Mouse (Mus musculus) forebrain, embryonic 10.5 days (tissue): ENCODE measurements at regions not wholly inside any gene's neighbourhood (a gene's known extent, or its start where the extent isn't known, plus 50 kb on each side); places are given as distances from the start of the nearest gene placed in this dataset.

Source experiments
- DNase-seq: peaks from one replicate; pipeline ENCODE4 v3.0.0-alpha.2; 2017; ENCODE audit warnings: low spot score; ENCODE audit errors: extremely low spot score
- H3K27ac ChIP-seq: fragments of 300-500 bp; sonication (generic); 2 replicates; pipeline ENCODE4 v1.5.1; 2016; ENCODE audit warnings: mild to moderate bottlenecking
- H3K27me3 ChIP-seq: fragments of 300-500 bp; sonication (generic); 2 replicates; pipeline ENCODE4 v1.6.1; 2016; ENCODE audit warnings: mild to moderate bottlenecking; ENCODE audit not compliant: poor library complexity, severe bottlenecking
- H3K36me3 ChIP-seq: fragments of 300-500 bp; sonication (generic); replicated peaks from 2 replicates; pipeline ENCODE4 v1.6.1; 2016; ENCODE audit warnings: mild to moderate bottlenecking, moderate library complexity
- H3K4me1 ChIP-seq: fragments of 300-500 bp; sonication (generic); 2 replicates; pipeline ENCODE4 v1.6.1; 2016
- H3K4me3 ChIP-seq: fragments of 300-500 bp; sonication (generic); 2 replicates; pipeline ENCODE4 v1.5.1; 2016; ENCODE audit warnings: mild to moderate bottlenecking, moderate library complexity
- H3K9me3 ChIP-seq: fragments of 300-500 bp; sonication (generic); 2 replicates; pipeline ENCODE4 v1.6.1; 2016; ENCODE audit warnings: mild to moderate bottlenecking, moderate library complexity
- WGBS: fragments of 180-500 bp; shearing (Covaris S2); methylation state at CpG from one replicate; pipeline ENCODE4 v1.1.7; 2016; 5-methylcytosine and 5-hydroxymethylcytosine counted together

DNA sequence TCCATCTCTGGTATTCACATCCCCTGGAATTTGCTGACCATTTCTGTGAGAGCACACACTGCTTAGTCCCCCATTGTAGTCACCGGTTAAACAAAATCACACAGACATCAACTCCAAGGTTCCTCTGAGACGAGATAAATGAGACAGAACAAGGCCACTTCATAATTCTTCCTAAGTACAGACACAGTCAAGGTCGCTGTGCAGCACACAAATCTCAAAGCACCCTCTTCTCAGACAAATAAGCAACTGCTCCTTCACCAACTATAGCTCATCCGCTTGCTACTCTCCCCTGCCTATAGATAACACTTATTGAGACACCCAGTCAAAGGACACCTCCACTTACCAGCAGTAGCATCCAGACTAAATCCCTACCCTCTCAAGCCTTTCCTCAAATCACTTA is 304.3 kb upstream of the Pik3r1 start:
- H3K27me3 ChIP-seq = no peaks in the 10 kb centered on the region
- H3K27ac ChIP-seq = no peak overlapping the region
- H3K9me3 ChIP-seq = no peaks in the 10 kb centered on the region
- WGBS = 94% methylated on average over 4 of the region's 4 CpGs
- no peaks in the 10 kb centered on the region for H3K36me3 ChIP-seq
- no peak for DNase-seq
- no peaks in the 10 kb centered on the region for H3K4me1 ChIP-seq
- H3K4me3 ChIP-seq = no peak overlapping the region

DNA sequence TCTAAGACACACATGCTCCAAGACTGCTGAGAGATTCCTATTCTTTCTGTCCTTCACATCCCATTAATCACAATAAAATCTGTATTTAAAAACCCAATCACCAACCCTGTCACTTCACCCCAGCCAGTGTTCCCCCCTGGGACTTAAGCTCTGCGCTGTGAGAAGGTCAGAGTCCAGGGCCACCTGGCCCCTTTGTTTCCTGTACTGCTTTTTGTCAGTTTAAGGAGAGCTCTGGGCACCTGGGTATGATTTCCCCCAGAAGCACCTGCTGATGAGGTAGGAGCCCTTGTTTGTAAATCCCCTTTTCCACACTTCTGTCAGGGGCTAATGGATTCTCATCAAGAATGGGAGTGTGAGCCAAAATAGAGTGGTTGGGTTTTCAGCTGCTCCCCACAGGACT is 319.7 kb upstream of the Pik3r1 start:
- Histone ChIP-seq H3K36me3 (no peaks in the 10 kb centered on the region), H3K9me3 (no peaks in the 10 kb centered on the region), H3K27ac (no peak overlapping the region), H3K4me3 (no peak overlapping the region), H3K27me3 (no peaks in the 10 kb centered on the region), H3K4me1 (no peaks in the 10 kb centered on the region)
- DNase-seq = no peak
- 66% methylated on average over 1 of the region's 1 CpGs for WGBS

DNA sequence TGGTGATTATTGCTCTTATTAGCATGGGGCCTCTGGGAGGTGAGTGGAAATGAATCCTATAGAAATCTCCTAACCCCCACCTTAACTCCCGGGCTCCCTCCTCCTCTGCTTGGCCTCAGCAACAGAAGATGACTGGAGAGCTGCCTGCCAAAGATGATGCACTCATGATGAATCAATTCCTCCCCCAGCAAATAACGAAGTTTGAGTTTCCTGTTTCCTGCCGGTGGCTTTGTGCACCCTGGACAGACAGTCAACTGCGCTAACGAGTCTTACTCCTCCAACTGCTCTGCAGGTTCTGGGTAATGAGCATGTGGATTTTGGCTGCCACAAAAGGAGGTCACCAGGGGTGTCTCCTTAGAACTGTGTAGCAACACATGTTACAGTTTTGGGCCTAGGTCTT is 321.5 kb upstream of the Pik3r1 start:
- WGBS = 63% methylated on average over 5 of the region's 5 CpGs

DNA sequence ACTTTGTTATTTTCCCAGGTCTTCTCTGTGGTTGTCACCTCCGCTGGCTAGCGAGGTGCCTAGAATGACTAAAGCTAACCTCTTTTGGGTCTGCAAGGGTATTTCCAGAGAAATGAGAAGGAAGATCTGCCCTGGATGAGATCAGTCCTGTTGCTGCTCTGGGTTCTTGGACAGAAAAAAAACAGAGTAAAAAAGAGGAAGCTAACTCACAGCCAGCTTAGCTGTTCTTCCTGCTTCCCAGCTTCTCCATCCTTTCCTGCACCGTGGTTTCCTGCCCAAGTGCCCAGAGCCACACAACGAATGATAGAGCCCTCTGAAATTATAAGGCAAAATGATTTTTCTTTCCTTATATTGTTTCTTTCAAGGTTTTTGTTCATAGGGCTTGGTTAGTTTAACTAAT is 326.2 kb upstream of the Pik3r1 start:
- H3K27ac ChIP-seq = no peak overlapping the region
- no peak for DNase-seq
- H3K4me3 ChIP-seq = no peak overlapping the region
- H3K36me3 ChIP-seq = no peaks in the 10 kb centered on the region
- H3K4me1 ChIP-seq = no peaks in the 10 kb centered on the region
- H3K27me3 ChIP-seq = no peaks in the 10 kb centered on the region
- no peaks in the 10 kb centered on the region for H3K9me3 ChIP-seq
- WGBS = 96% methylated on average over 4 of the region's 4 CpGs

More for the DNA sequence above, 321.5 kb upstream of the Pik3r1 start:
- no peaks in the 10 kb centered on the region for H3K4me1 ChIP-seq
- H3K36me3 ChIP-seq = no peaks in the 10 kb centered on the region
- H3K9me3 ChIP-seq = no peaks in the 10 kb centered on the region
- H3K27ac ChIP-seq = no peak overlapping the region
- no peaks in the 10 kb centered on the region for H3K27me3 ChIP-seq
- no peak overlapping the region for H3K4me3 ChIP-seq
- no peak for DNase-seq

DNA sequence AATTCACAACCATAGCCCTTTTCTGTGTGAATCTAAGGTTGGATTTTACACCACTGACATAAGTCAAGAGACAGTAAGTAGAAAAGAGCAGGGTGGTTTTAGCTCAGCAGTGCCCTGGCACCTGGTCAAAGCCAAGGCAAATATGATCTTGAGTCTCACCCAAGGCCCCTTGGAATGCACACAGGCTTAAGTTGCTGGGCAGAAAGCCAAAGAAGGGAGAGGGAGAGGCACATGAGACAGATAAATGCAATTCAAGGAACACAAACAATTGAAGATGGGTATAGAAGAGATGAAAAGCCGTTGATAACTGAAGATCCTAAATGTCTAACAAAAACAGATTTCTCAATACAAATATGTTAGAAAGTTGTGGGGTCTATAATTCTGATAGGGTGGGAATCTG is 335.1 kb upstream of the Pik3r1 start:
- Histone ChIP-seq H3K36me3 (no peaks in the 10 kb centered on the region), H3K4me3 (no peak overlapping the region), H3K27ac (no peak overlapping the region), H3K9me3 (no peaks in the 10 kb centered on the region), H3K4me1 (no peaks in the 10 kb centered on the region), H3K27me3 (no peaks in the 10 kb centered on the region)
- WGBS = 96% methylated on average over 1 of the region's 1 CpGs
- DNase-seq = no peak

DNA sequence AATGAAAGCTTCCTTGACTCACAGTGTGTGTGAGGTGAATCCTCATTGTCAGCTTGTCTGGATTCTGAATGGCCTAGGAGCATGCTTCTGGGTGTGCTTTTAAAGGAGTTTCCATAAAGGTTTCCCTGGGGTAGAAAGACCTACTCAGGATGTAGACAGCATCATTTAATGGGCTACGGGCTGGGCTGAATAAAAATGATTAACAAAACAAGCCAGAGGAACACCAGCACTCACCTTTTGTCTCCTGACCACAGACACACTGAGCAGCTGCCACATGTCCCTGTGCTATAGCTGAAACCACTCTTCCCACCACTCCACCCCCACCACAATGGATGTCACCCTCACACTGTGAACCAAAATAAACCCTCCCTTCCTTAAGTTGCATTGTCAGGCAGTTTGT is 338.2 kb upstream of the Pik3r1 start:
- Histone ChIP-seq H3K36me3 (no peaks in the 10 kb centered on the region), H3K27me3 (no peaks in the 10 kb centered on the region), H3K27ac (no peak overlapping the region), H3K4me1 (0 out of 2 replicates have a peak, but pooled peaks cover 3% of the 10 kb centered on the region), H3K9me3 (no peaks in the 10 kb centered on the region), H3K4me3 (no peak overlapping the region)
- no peak for DNase-seq
- WGBS = 77% methylated on average over 1 of the region's 1 CpGs

DNA sequence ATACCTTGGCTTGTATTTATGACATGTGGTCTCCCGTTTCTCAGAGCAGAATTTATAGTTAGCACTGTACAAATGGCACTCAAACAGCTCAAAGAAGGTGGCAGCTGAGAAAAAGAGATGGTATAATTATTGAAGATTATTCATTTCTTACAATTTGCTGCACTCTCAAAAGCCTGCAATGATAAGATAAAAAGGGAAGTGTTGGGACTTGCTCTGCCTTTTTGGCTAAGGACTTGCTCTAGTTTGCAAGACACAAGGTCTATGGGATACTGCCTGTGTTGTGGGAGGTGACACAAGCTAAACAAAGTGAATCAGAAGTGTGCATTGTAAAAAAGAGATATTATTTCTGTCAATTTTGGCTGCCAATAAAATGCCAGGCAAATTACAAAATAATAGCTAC is 340.2 kb upstream of the Pik3r1 start:
- H3K4me1 ChIP-seq = 0 out of 2 replicates have a peak, but pooled peaks cover 3% of the 10 kb centered on the region
- DNase-seq = no peak
- no peak overlapping the region for H3K4me3 ChIP-seq
- no peak overlapping the region for H3K27ac ChIP-seq
- no peaks in the 10 kb centered on the region for H3K27me3 ChIP-seq
- no peaks in the 10 kb centered on the region for H3K9me3 ChIP-seq
- 88% methylated on average over 1 of the region's 1 CpGs for WGBS
- no peaks in the 10 kb centered on the region for H3K36me3 ChIP-seq

DNA sequence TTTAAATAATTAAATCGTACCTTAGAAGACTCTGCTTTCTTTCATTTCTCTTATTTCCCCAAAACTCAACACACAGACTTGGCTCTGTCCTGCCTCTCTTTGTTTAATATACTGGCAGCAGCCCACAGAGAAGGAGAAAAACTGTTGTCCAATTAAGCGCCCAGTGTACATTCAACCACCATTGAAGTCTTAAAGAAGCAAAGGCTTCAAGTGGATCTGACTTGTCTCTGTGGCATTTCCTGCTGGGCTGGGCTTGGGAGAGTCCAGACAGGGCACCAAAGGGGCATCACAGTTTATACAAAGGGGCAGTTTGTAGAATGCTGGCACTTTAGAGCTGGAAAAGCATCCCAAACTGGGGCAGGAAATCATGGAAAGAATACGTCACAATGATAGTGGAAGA is 340.9 kb upstream of the Pik3r1 start:
- Histone ChIP-seq H3K4me1 (0 out of 2 replicates have a peak, but pooled peaks cover 3% of the 10 kb centered on the region), H3K36me3 (no peaks in the 10 kb centered on the region), H3K9me3 (no peaks in the 10 kb centered on the region), H3K27me3 (no peaks in the 10 kb centered on the region), H3K4me3 (no peak overlapping the region), H3K27ac (no peak overlapping the region)
- no peak for DNase-seq
- WGBS = 79% methylated on average over 3 of the region's 3 CpGs

DNA sequence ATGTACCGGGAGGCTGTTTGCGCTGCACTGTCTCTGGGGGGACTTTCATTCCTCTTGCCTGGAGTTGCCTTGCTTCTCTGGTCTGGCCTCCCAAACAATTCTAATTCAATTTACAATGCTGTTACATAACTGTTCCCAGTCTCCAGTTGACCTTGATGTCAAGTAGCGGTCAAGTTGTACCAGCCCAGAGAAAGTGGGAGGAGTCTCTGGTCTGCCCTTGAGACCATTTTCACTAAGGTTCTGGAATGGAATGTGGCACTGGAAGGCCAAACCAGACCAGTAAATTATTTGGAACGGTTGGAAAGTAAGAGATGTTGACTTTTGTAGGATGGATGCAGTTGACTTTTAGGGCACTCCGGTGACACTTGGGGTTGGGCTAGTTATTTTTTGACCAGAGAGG is 345.9 kb upstream of the Pik3r1 start:
- Histone ChIP-seq H3K36me3 (no peaks in the 10 kb centered on the region), H3K27ac (no peak overlapping the region)
- 92% methylated on average over 5 of the region's 5 CpGs for WGBS

DNA sequence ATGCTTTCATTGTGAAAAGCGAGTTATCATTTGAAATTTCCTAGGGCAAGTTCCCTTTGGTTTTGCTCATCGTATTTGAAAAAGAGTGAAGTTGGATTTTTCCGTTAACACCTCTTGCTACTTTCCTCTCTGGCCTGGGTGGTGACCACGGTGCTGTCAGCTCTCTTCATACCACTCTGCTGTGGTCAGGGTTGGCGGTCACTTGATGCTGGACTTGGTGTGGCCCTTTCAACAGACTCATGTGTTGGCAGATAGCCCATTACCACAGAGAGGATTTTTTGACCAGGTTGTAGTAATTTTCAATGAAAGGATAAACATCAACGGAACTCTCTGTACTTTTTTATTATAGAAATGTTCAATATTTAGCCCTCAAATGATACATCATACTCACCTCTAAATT is 354.3 kb upstream of the Pik3r1 start:
- no peak overlapping the region for H3K4me3 ChIP-seq
- no peak overlapping the region for H3K27ac ChIP-seq
- H3K27me3 ChIP-seq = no peaks in the 10 kb centered on the region
- DNase-seq = no peak
- H3K36me3 ChIP-seq = no peaks in the 10 kb centered on the region
- no peaks in the 10 kb centered on the region for H3K4me1 ChIP-seq
- no peaks in the 10 kb centered on the region for H3K9me3 ChIP-seq
- 95% methylated on average over 6 of the region's 6 CpGs for WGBS

More for the DNA sequence above, 345.9 kb upstream of the Pik3r1 start:
- Histone ChIP-seq H3K4me1 (0 out of 2 replicates have a peak, but pooled peaks cover 1% of the 10 kb centered on the region), H3K27me3 (no peaks in the 10 kb centered on the region), H3K4me3 (no peak overlapping the region), H3K9me3 (no peaks in the 10 kb centered on the region)
- DNase-seq = no peak

DNA sequence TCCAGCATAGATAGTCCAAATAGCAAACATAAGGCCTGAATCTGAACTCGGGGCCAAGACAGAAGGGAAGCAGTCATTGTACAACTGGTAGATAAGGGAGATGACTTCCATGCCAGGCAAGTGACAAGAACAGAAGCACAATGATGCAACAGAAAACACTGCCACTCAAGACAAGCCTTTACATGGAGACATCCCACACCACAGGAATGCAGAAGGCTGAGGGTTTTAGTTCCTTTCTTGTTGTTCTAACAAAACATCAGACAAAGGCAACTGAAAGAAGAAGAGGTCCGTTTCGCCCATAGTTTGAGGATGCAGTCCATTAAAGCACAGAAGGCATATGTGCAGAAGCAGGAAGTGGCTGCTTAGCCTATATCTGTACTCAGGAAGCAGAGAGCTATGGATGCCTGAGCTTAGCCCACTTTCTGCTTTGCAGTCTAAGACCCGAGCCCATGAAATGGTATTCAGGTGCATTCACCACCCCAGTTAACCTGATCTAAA is 360.0 kb upstream of the Pik3r1 start:
- Histone ChIP-seq H3K27me3 (no peaks in the 10 kb centered on the region), H3K27ac (no peak overlapping the region)
- WGBS = 89% methylated on average over 4 of the region's 4 CpGs

DNA sequence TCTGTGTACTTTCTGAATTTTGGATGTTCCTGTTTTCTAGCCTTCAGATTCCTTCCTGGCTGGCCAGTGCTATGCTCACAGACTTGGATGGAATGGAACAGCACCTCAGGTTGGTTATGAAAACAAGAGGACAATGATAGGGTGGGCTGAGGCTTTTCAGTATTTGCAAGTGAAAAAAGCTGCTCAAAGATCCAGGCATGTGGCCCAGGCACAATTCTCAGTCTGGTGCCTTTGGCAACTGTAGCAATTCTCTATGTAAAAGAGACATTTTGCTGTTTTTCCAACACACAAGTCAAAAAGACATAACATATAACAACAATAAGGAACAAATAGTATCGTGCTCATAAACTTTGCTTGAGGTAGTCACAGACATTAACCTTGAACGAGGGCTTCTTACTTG is 363.4 kb upstream of the Pik3r1 start:
- Histone ChIP-seq H3K4me3 (no peak overlapping the region), H3K27ac (no peak overlapping the region), H3K27me3 (no peaks in the 10 kb centered on the region), H3K9me3 (no peaks in the 10 kb centered on the region), H3K4me1 (peaks cover 5% of the 10 kb centered on the region; the same call in 1 of the 2 replicates), H3K36me3 (no peaks in the 10 kb centered on the region)
- DNase-seq = no peak
- WGBS = 91% methylated on average over 2 of the region's 2 CpGs

More for the DNA sequence above, 360.0 kb upstream of the Pik3r1 start:
- Histone ChIP-seq H3K4me3 (no peak overlapping the region), H3K4me1 (peaks cover 5% of the 10 kb centered on the region; the same call in 1 of the 2 replicates), H3K9me3 (no peaks in the 10 kb centered on the region), H3K36me3 (no peaks in the 10 kb centered on the region)
- no peak for DNase-seq

DNA sequence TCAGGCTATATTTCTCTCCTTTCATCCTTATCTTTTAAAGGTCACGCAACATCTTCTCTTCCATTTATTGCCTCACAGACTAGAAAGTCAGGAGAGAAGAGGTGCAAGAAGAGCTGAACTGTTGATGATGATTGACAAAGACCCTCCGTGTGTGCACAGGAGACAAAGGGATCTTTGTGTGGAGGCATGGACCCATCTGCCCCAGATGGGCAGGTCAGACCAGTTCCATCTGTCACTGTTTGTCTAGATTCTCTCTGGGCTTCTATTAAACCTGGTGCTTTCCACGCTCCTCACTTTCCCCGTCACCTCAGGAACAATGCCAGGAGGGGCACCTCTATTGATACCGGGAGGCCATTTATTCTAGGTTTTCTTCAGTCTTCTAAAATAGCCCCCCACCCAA is 364.1 kb upstream of the Pik3r1 start:
- no peaks in the 10 kb centered on the region for H3K36me3 ChIP-seq
- no peak overlapping the region for H3K27ac ChIP-seq
- peaks cover 5% of the 10 kb centered on the region; the same call in 1 of the 2 replicates for H3K4me1 ChIP-seq
- no peaks in the 10 kb centered on the region for H3K9me3 ChIP-seq
- DNase-seq = no peak
- H3K27me3 ChIP-seq = no peaks in the 10 kb centered on the region
- H3K4me3 ChIP-seq = no peak overlapping the region
- WGBS = 67% methylated on average over 5 of the region's 5 CpGs

DNA sequence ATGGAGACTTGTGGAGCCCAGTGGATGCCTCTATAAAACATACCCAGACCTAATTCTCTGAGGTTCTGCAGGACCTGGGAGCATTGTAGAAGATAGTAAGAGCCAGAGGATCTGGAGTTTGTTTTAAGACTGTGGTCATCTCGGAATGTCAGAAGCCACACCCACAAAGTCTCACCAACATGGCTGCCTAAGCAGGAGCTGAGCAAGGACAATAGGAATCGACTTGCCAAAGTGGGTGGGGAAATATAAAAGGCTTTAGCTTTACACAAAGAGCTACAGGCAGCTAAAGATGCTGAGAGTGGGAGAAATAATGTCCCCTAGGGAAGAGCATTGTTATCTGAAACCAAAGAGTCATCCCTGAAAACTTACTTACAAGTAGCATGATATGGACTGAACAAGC is 364.7 kb upstream of the Pik3r1 start:
- DNase-seq = no peak
- WGBS = 75% methylated on average over 2 of the region's 2 CpGs
- Histone ChIP-seq H3K4me1 (peaks cover 5% of the 10 kb centered on the region; the same call in 1 of the 2 replicates), H3K27ac (no peak overlapping the region), H3K27me3 (no peaks in the 10 kb centered on the region), H3K4me3 (no peak overlapping the region), H3K36me3 (no peaks in the 10 kb centered on the region), H3K9me3 (no peaks in the 10 kb centered on the region)
